Mouse (Mus musculus) lung, postnatal 10 days (tissue): ENCODE measurements around the gene Slc23a4.

Source experiments
- DNase-seq: peaks from one replicate; pipeline ENCODE4 v3.0.0; 2021

Slc23a4 gene

GRCm38 (mm10) chr6:34909631-34910345 lies 78.4 kb downstream of the Slc23a4 start:
- no peak for DNase-seq

GRCm38 (mm10) chr6:34907696-34908260 lies 80.4 kb downstream of the Slc23a4 start:
- no peak for DNase-seq

GRCm38 (mm10) chr6:34907121-34907614 lies 81.0 kb downstream of the Slc23a4 start:
- DNase-seq, result no peak

- peak; percentile 38 for DNase-seq
Observed at GRCm38 (mm10) chr6:34906661-34907060, 81.5 kb downstream of the Slc23a4 start.

- DNase-seq, result no peak
Observed at GRCm38 (mm10) chr6:34906125-34906524, 82.1 kb downstream of the Slc23a4 start.

GRCm38 (mm10) chr6:34904361-34904760 lies 83.8 kb downstream of the Slc23a4 start:
- peak; percentile 50 for DNase-seq

GRCm38 (mm10) chr6:34903851-34904250 lies 84.4 kb downstream of the Slc23a4 start:
- DNase-seq, result peak; percentile 54

GRCm38 (mm10) chr6:34903441-34903840 lies 84.8 kb downstream of the Slc23a4 start:
- DNase-seq, result peak; percentile 79

- peak; percentile 54 for DNase-seq
Observed at GRCm38 (mm10) chr6:34902578-34902977, 85.6 kb downstream of the Slc23a4 start.

GRCm38 (mm10) chr6:34901911-34902444 lies 86.2 kb downstream of the Slc23a4 start:
- no peak for DNase-seq

- DNase-seq, result no peak
Observed at GRCm38 (mm10) chr6:34900990-34901389, 87.2 kb downstream of the Slc23a4 start.

- no peak for DNase-seq
Observed at GRCm38 (mm10) chr6:34899127-34899526, 89.1 kb downstream of the Slc23a4 start.

- no peak for DNase-seq
Observed at GRCm38 (mm10) chr6:34896168-34896780, 91.9 kb downstream of the Slc23a4 start.

GRCm38 (mm10) chr6:34895569-34895968 lies 92.6 kb downstream of the Slc23a4 start:
- no peak for DNase-seq
